Mouse (Mus musculus): ENCODE data around the gene Ank3.

The Ank3 gene

GRCm38 (mm10) chr10:69645311-69645802 is 246.8 kb downstream of the Ank3 start:
- ChIA-PET CTCF (interaction anchor here in 2 of 4 experiments (0.8 to 1.2 kb wide), 3 partner anchors 11 to 193 kb away, joined by 3 to 5 read pairs (median 4); no protein-coding TSS in a partner anchor), POLR2A (interaction anchor here in 1 of 4 experiments (1.3 kb wide), 1 partner anchor 11 kb away, joined by 3 read pairs; no protein-coding TSS in a partner anchor)

GRCm38 (mm10) chr10:69645929-69646328 is 247.4 kb downstream of the Ank3 start:
- POLR2A ChIA-PET: no interaction called here

GRCm38 (mm10) chr10:69650074-69650473 is 251.5 kb downstream of the Ank3 start:
- CTCF ChIA-PET: interaction anchor here in 3 of 4 experiments (1.1 to 1.8 kb wide), 3 partner anchors 12 to 198 kb away, joined by 3 to 8 read pairs (median 5); no protein-coding TSS in a partner anchor

More at GRCm38 (mm10) chr10:69645929-69646328, 247.4 kb downstream of the Ank3 start:
- CTCF ChIA-PET: interaction anchor here in 1 of 4 experiments (0.8 to 1.2 kb wide), 2 partner anchors 10 to 194 kb away, joined by 3 to 5 read pairs; no protein-coding TSS in a partner anchor

GRCm38 (mm10) chr10:69652660-69653059 is 254.1 kb downstream of the Ank3 start:
- ChIA-PET CTCF (interaction anchor here in 2 of 4 experiments (1.7 to 2.7 kb wide), 2 partner anchors 200 kb away, joined by 8 to 15 read pairs; no protein-coding TSS in a partner anchor), POLR2A (interaction anchor here in 2 of 4 experiments (0.7 to 1.2 kb wide), 2 partner anchors 11 to 520 kb away, joined by 3 to 4 read pairs; no protein-coding TSS in a partner anchor)

More at GRCm38 (mm10) chr10:69650074-69650473, 251.5 kb downstream of the Ank3 start:
- POLR2A ChIA-PET: interaction anchor here in 2 of 4 experiments (0.5 to 1.4 kb wide), 6 partner anchors 120 to 581 kb away, joined by 3 to 9 read pairs (median 4); partner anchors contain the start of gene Cdk1 (in 1 of the 2)

- CTCF ChIA-PET: interaction anchor here in 3 of 4 experiments (0.6 to 2.7 kb wide), 4 partner anchors 41 to 201 kb away, joined by 3 to 15 read pairs (median 6); no protein-coding TSS in a partner anchor
- POLR2A ChIA-PET: interaction anchor here in 3 of 4 experiments (0.7 to 1.3 kb wide), 3 partner anchors 12 to 519 kb away, joined by 3 to 4 read pairs (median 4); partner anchors contain the start of gene Cdk1 (in 1 of the 3)
Measured at GRCm38 (mm10) chr10:69653121-69653677, 254.6 kb downstream of the Ank3 start.

- CTCF ChIA-PET: interaction anchor here (0.5 to 2.7 kb wide), 16 partner anchors 9 to 651 kb away, joined by 3 to 15 read pairs (median 4); no protein-coding TSS in a partner anchor
- POLR2A ChIA-PET: interaction anchor here in 2 of 4 experiments (0.5 to 1.3 kb wide), 3 partner anchors 230 to 846 kb away, joined by 3 to 4 read pairs (median 4); partner anchors contain the start of gene Cdk1 (in 1 of the 2)
Measured at GRCm38 (mm10) chr10:69654176-69654575, 255.6 kb downstream of the Ank3 start.

GRCm38 (mm10) chr10:69654866-69655633 is 256.5 kb downstream of the Ank3 start:
- POLR2A ChIA-PET: interaction anchor here in 1 of 4 experiments (0.6 kb wide), 1 partner anchor 845 kb away, joined by 4 read pairs; no protein-coding TSS in a partner anchor
- CTCF ChIA-PET: interaction anchor here (0.6 to 2.7 kb wide), 15 partner anchors 8 to 348 kb away, joined by 3 to 15 read pairs (median 4); no protein-coding TSS in a partner anchor

- POLR2A ChIA-PET: interaction anchor here in 1 of 4 experiments (0.6 to 1.0 kb wide), 4 partner anchors 12 to 195 kb away, joined by 3 to 5 read pairs (median 4); no protein-coding TSS in a partner anchor
- CTCF ChIA-PET: interaction anchor here (0.5 to 2.2 kb wide), 54 partner anchors 8 to 1513 kb away, joined by 3 to 14 read pairs (median 4); no protein-coding TSS in a partner anchor
Measured at GRCm38 (mm10) chr10:69656321-69656720, 257.7 kb downstream of the Ank3 start.

GRCm38 (mm10) chr10:69659818-69660217 is 261.2 kb downstream of the Ank3 start:
- POLR2A ChIA-PET: no interaction called here
- CTCF ChIA-PET: interaction anchor here (0.6 to 1.1 kb wide), 7 partner anchors 122 to 513 kb away, joined by 3 to 6 read pairs (median 4); no protein-coding TSS in a partner anchor

GRCm38 (mm10) chr10:69662338-69662737 is 263.8 kb downstream of the Ank3 start:
- CTCF ChIA-PET: interaction anchor here (0.5 to 2.5 kb wide), 25 partner anchors 8 to 641 kb away, joined by 3 to 13 read pairs (median 3); partner anchors contain the start of gene Cdk1 (in 1 of the 4)
- POLR2A ChIA-PET: interaction anchor here in 3 of 4 experiments (0.6 to 1.3 kb wide), 5 partner anchors 182 to 583 kb away, joined by 3 to 4 read pairs (median 3); partner anchors contain the start of gene Slc16a9 (in 1 of the 3)

- POLR2A ChIA-PET: no interaction called here
- CTCF ChIA-PET: interaction anchor here in 1 of 4 experiments (0.9 kb wide), 1 partner anchor 11 kb away, joined by 5 read pairs; no protein-coding TSS in a partner anchor
Measured at GRCm38 (mm10) chr10:69667482-69667881, 268.9 kb downstream of the Ank3 start.

- ChIA-PET CTCF (interaction anchor here in 1 of 4 experiments (1.0 kb wide), 1 partner anchor 14 kb away, joined by 4 read pairs; no protein-coding TSS in a partner anchor), POLR2A (no interaction called here)
Measured at GRCm38 (mm10) chr10:69670496-69670895, 271.9 kb downstream of the Ank3 start.

GRCm38 (mm10) chr10:69670959-69671358 is 272.4 kb downstream of the Ank3 start:
- CTCF ChIA-PET: interaction anchor here in 1 of 4 experiments (1.0 kb wide), 1 partner anchor 15 kb away, joined by 4 read pairs; no protein-coding TSS in a partner anchor
- POLR2A ChIA-PET: no interaction called here

- ChIA-PET POLR2A (no interaction called here), CTCF (interaction anchor here in 1 of 4 experiments (1.0 kb wide), 1 partner anchor 15 kb away, joined by 4 read pairs; no protein-coding TSS in a partner anchor)
Measured at GRCm38 (mm10) chr10:69671505-69671904, 272.9 kb downstream of the Ank3 start.

GRCm38 (mm10) chr10:69672545-69672944 is 274.0 kb downstream of the Ank3 start:
- CTCF ChIA-PET: no interaction called here
- POLR2A ChIA-PET: interaction anchor here in 1 of 4 experiments (0.6 kb wide), 1 partner anchor 169 kb away, joined by 3 read pairs; no protein-coding TSS in a partner anchor

- ChIA-PET POLR2A (no interaction called here), CTCF (interaction anchor here in 2 of 4 experiments (0.5 to 0.8 kb wide), 2 partner anchors 12 to 1467 kb away, joined by 3 read pairs; no protein-coding TSS in a partner anchor)
Measured at GRCm38 (mm10) chr10:69678230-69678629, 279.7 kb downstream of the Ank3 start.

- POLR2A ChIA-PET: no interaction called here
- CTCF ChIA-PET: no interaction called here
Measured at GRCm38 (mm10) chr10:69686336-69686735, 287.8 kb downstream of the Ank3 start.

GRCm38 (mm10) chr10:69689096-69689495 is 290.5 kb downstream of the Ank3 start:
- CTCF ChIA-PET: no interaction called here

More at GRCm38 (mm10) chr10:69689096-69689495, 290.5 kb downstream of the Ank3 start:
- POLR2A ChIA-PET: no interaction called here
